Mouse (Mus musculus) liver, postnatal 0 days (tissue): ENCODE results near the gene Klra3. TPM values are rescaled to one million over a fixed set of nuclear protein-coding genes. Genes with fewer than 3 reads are reported as not detected.

ENCODE experiments used
- polyA plus RNA-seq: library from polyadenylated mRNA; unstranded; fragments of >200 nt; fragmentation: Nextera tagmentation; extraction: Ambion mirVana; gene quantifications from 2 replicates; pipeline ENCODE4 v1.2.1, GENCODE M21; 2015

The Klra3 gene
- polyA plus RNA-seq, 1 experiment from 2014 or later, result not detected

Other genes with a start within 250 kb of the Klra3 start
- gene Klra8, start 207.7 kb downstream of the Klra3 start, polyA plus RNA-seq, result not detected in 2 replicates
- not detected in 2 replicates for gene Klra9, start 144.5 kb downstream of the Klra3 start, polyA plus RNA-seq
- not detected in 2 replicates for gene Klra7, start 104.3 kb downstream of the Klra3 start, polyA plus RNA-seq
- not detected in 2 replicates for gene Klra10, start 55.6 kb downstream of the Klra3 start, polyA plus RNA-seq
- not detected in 2 replicates for gene Klra1, start 49.3 kb upstream of the Klra3 start, polyA plus RNA-seq